Mouse (Mus musculus): Measurements from ENCODE around the gene Zfp385b. TPM values are rescaled to one million over a fixed set of nuclear protein-coding genes. Genes with fewer than 3 reads are reported as not detected.

The Zfp385b gene
- polyA plus RNA-seq, 1 experiment from 2014 or later, result 6.2 TPM

- WGBS, result 46% methylated on average over 3 of the region's 3 CpGs
These were observed 191.7 kb downstream of the Zfp385b start for GRCm38 (mm10) chr2:77627622-77628231.

GRCm38 (mm10) chr2:77618686-77619085, 200.8 kb downstream of the Zfp385b start:
- Histone ChIP-seq H3K9ac (replicated peaks; ENCODE audit: low read depth, low read length) (no peak overlapping the region), H3K4me1 (ENCODE audit: control insufficient read depth, insufficient read depth, low read length) (no peaks in the 10 kb centered on the region), H3K9me3 (ENCODE audit: control insufficient read depth, low read depth, low read length) (no peaks in the 10 kb centered on the region), H3K4me2 (replicated peaks; ENCODE audit: low read depth, low read length) (no peak overlapping the region), H3K27ac (ENCODE audit: low read length) (no peak overlapping the region), H3K27me3 (ENCODE audit: control insufficient read depth, insufficient read depth, low read length) (no peaks in the 10 kb centered on the region), H3K36me3 (ENCODE audit: control insufficient read depth, insufficient read depth, low read length) (no peaks in the 10 kb centered on the region), H3K4me3 (ENCODE audit: low read depth, low read length) (no peak overlapping the region)
- 71% methylated on average over 4 of the region's 4 CpGs for WGBS
- ATAC-seq (ENCODE audit: insufficient number of reproducible peaks, insufficient read depth, low FRiP score, low read depth), result no peak

More at GRCm38 (mm10) chr2:77627622-77628231, 191.7 kb downstream of the Zfp385b start:
- H3K9ac ChIP-seq (replicated peaks; ENCODE audit: low read depth, low read length), result no peak overlapping the region
- ATAC-seq (ENCODE audit: insufficient number of reproducible peaks, insufficient read depth, low FRiP score, low read depth), result no peak
- no peaks in the 10 kb centered on the region for H3K27me3 ChIP-seq (ENCODE audit: control insufficient read depth, insufficient read depth, low read length)
- H3K36me3 ChIP-seq (ENCODE audit: control insufficient read depth, insufficient read depth, low read length), result no peaks in the 10 kb centered on the region
- no peak overlapping the region for H3K4me2 ChIP-seq (replicated peaks; ENCODE audit: low read depth, low read length)
- no peak overlapping the region for H3K27ac ChIP-seq (ENCODE audit: low read length)
- H3K4me3 ChIP-seq (ENCODE audit: low read depth, low read length), result no peak overlapping the region
- H3K4me1 ChIP-seq (ENCODE audit: control insufficient read depth, insufficient read depth, low read length), result no peaks in the 10 kb centered on the region
- no peaks in the 10 kb centered on the region for H3K9me3 ChIP-seq (ENCODE audit: control insufficient read depth, low read depth, low read length)

- Histone ChIP-seq H3K4me1 (ENCODE audit: control insufficient read depth, insufficient read depth, low read length) (no peaks in the 10 kb centered on the region), H3K9me3 (ENCODE audit: control insufficient read depth, low read depth, low read length) (no peaks in the 10 kb centered on the region), H3K36me3 (ENCODE audit: control insufficient read depth, insufficient read depth, low read length) (no peaks in the 10 kb centered on the region), H3K4me3 (ENCODE audit: low read depth, low read length) (no peak overlapping the region), H3K27me3 (ENCODE audit: control insufficient read depth, insufficient read depth, low read length) (no peaks in the 10 kb centered on the region), H3K4me2 (replicated peaks; ENCODE audit: low read depth, low read length) (no peak overlapping the region), H3K9ac (replicated peaks; ENCODE audit: low read depth, low read length) (no peak overlapping the region), H3K27ac (ENCODE audit: low read length) (no peak overlapping the region)
- WGBS, result 84% methylated on average over 7 of the region's 7 CpGs
- ATAC-seq (ENCODE audit: insufficient number of reproducible peaks, insufficient read depth, low FRiP score, low read depth), result no peak
These were observed 209.0 kb downstream of the Zfp385b start for GRCm38 (mm10) chr2:77610303-77610991.

- Histone ChIP-seq H3K36me3 (ENCODE audit: control insufficient read depth, insufficient read depth, low read length) (no peaks in the 10 kb centered on the region), H3K27me3 (ENCODE audit: control insufficient read depth, insufficient read depth, low read length) (no peaks in the 10 kb centered on the region), H3K4me3 (ENCODE audit: low read depth, low read length) (no peak overlapping the region), H3K9me3 (ENCODE audit: control insufficient read depth, low read depth, low read length) (no peaks in the 10 kb centered on the region), H3K4me2 (replicated peaks; ENCODE audit: low read depth, low read length) (no peak overlapping the region), H3K27ac (ENCODE audit: low read length) (no peak overlapping the region), H3K4me1 (ENCODE audit: control insufficient read depth, insufficient read depth, low read length) (no peaks in the 10 kb centered on the region), H3K9ac (replicated peaks; ENCODE audit: low read depth, low read length) (no peak overlapping the region)
- WGBS, result 69% methylated on average over 5 of the region's 5 CpGs
- no peak for ATAC-seq (ENCODE audit: insufficient number of reproducible peaks, insufficient read depth, low FRiP score, low read depth)
These were observed 210.0 kb downstream of the Zfp385b start for GRCm38 (mm10) chr2:77609452-77609851.

- Histone ChIP-seq H3K36me3 (ENCODE audit: control insufficient read depth, insufficient read depth, low read length) (no peaks in the 10 kb centered on the region), H3K4me2 (replicated peaks; ENCODE audit: low read depth, low read length) (no peak overlapping the region), H3K27ac (ENCODE audit: low read length) (no peak overlapping the region), H3K9ac (replicated peaks; ENCODE audit: low read depth, low read length) (no peak overlapping the region), H3K27me3 (ENCODE audit: control insufficient read depth, insufficient read depth, low read length) (no peaks in the 10 kb centered on the region), H3K4me1 (ENCODE audit: control insufficient read depth, insufficient read depth, low read length) (no peaks in the 10 kb centered on the region), H3K4me3 (ENCODE audit: low read depth, low read length) (no peak overlapping the region), H3K9me3 (ENCODE audit: control insufficient read depth, low read depth, low read length) (no peaks in the 10 kb centered on the region)
- 50% methylated on average over 4 of the region's 4 CpGs for WGBS
- ATAC-seq (ENCODE audit: insufficient number of reproducible peaks, insufficient read depth, low FRiP score, low read depth), result no peak
These were observed 210.8 kb downstream of the Zfp385b start for GRCm38 (mm10) chr2:77608666-77609065.

- Histone ChIP-seq H3K4me2 (replicated peaks; ENCODE audit: low read depth, low read length) (no peak overlapping the region), H3K4me1 (ENCODE audit: control insufficient read depth, insufficient read depth, low read length) (no peaks in the 10 kb centered on the region), H3K27me3 (ENCODE audit: control insufficient read depth, insufficient read depth, low read length) (no peaks in the 10 kb centered on the region), H3K9ac (replicated peaks; ENCODE audit: low read depth, low read length) (no peak overlapping the region), H3K36me3 (ENCODE audit: control insufficient read depth, insufficient read depth, low read length) (no peaks in the 10 kb centered on the region), H3K9me3 (ENCODE audit: control insufficient read depth, low read depth, low read length) (no peaks in the 10 kb centered on the region), H3K4me3 (ENCODE audit: low read depth, low read length) (no peak overlapping the region), H3K27ac (ENCODE audit: low read length) (no peak overlapping the region)
- 22% methylated on average over 7 of the region's 7 CpGs for WGBS
- ATAC-seq (ENCODE audit: insufficient number of reproducible peaks, insufficient read depth, low FRiP score, low read depth), result no peak
These were observed 226.0 kb downstream of the Zfp385b start for GRCm38 (mm10) chr2:77593461-77593860.

- H3K9ac ChIP-seq (replicated peaks; ENCODE audit: low read depth, low read length), result no peak overlapping the region
- H3K27ac ChIP-seq (ENCODE audit: low read length), result no peak overlapping the region
- H3K9me3 ChIP-seq (ENCODE audit: control insufficient read depth, low read depth, low read length), result no peaks in the 10 kb centered on the region
- H3K36me3 ChIP-seq (ENCODE audit: control insufficient read depth, insufficient read depth, low read length), result no peaks in the 10 kb centered on the region
- H3K4me1 ChIP-seq (ENCODE audit: control insufficient read depth, insufficient read depth, low read length), result no peaks in the 10 kb centered on the region
- H3K4me3 ChIP-seq (ENCODE audit: low read depth, low read length), result no peak overlapping the region
- 86% methylated on average over 6 of the region's 6 CpGs for WGBS
- H3K4me2 ChIP-seq (replicated peaks; ENCODE audit: low read depth, low read length), result no peak overlapping the region
- no peaks in the 10 kb centered on the region for H3K27me3 ChIP-seq (ENCODE audit: control insufficient read depth, insufficient read depth, low read length)
- ATAC-seq (ENCODE audit: insufficient number of reproducible peaks, insufficient read depth, low FRiP score, low read depth), result no peak
These were observed 226.9 kb downstream of the Zfp385b start for GRCm38 (mm10) chr2:77592525-77592924.

- H3K9me3 ChIP-seq (ENCODE audit: control insufficient read depth, low read depth, low read length), result no peaks in the 10 kb centered on the region
- H3K27me3 ChIP-seq (ENCODE audit: control insufficient read depth, insufficient read depth, low read length), result no peaks in the 10 kb centered on the region
- H3K27ac ChIP-seq (ENCODE audit: low read length), result no peak overlapping the region
- no peaks in the 10 kb centered on the region for H3K36me3 ChIP-seq (ENCODE audit: control insufficient read depth, insufficient read depth, low read length)
- 82% methylated on average over 12 of the region's 12 CpGs for WGBS
- no peaks in the 10 kb centered on the region for H3K4me1 ChIP-seq (ENCODE audit: control insufficient read depth, insufficient read depth, low read length)
- no peak for ATAC-seq (ENCODE audit: insufficient number of reproducible peaks, insufficient read depth, low FRiP score, low read depth)
- no peak overlapping the region for H3K4me3 ChIP-seq (ENCODE audit: low read depth, low read length)
- no peak overlapping the region for H3K4me2 ChIP-seq (replicated peaks; ENCODE audit: low read depth, low read length)
- no peak overlapping the region for H3K9ac ChIP-seq (replicated peaks; ENCODE audit: low read depth, low read length)
These were observed 230.1 kb downstream of the Zfp385b start for GRCm38 (mm10) chr2:77589205-77589901.

All from stomach, embryonic 14.5 days (tissue).